Mouse (Mus musculus) heart, embryonic 11.5 days (tissue): Measurements from ENCODE around the gene Ccdc6. TPM values are rescaled to one million over a fixed set of nuclear protein-coding genes. Genes with fewer than 3 reads are reported as not detected.
A peak's percentile ranks its signal among the peaks of the same experiment; 100 is the strongest.

ENCODE experiments used
- ATAC-seq: fragments of 200-750 bp; cut with Nextera tagmentation; replicated peaks from 2 replicates; pipeline ENCODE4 v1.8.0; 2017; ENCODE audit warnings: moderate library complexity; ENCODE audit not compliant: insufficient number of reproducible peaks, low FRiP score, low TSS enrichment
- H3K27ac ChIP-seq: fragments of 300-500 bp; sonication (generic); 2 replicates; pipeline ENCODE4 v1.5.1; 2014; ENCODE audit warnings: mild to moderate bottlenecking, low read depth, low read length
- H3K27me3 ChIP-seq: fragments of 300-500 bp; sonication (generic); 2 replicates; pipeline ENCODE4 v1.6.1; 2014; ENCODE audit warnings: mild to moderate bottlenecking, low read length, mixed read lengths; ENCODE audit not compliant: control insufficient read depth, insufficient read depth
- H3K36me3 ChIP-seq: fragments of 300-500 bp; sonication (generic); 2 replicates; pipeline ENCODE4 v1.6.1; 2014; ENCODE audit warnings: mild to moderate bottlenecking, low read length, moderate library complexity, mixed read lengths; ENCODE audit not compliant: control insufficient read depth, insufficient read depth
- H3K4me1 ChIP-seq: fragments of 300-500 bp; sonication (generic); 2 replicates; pipeline ENCODE4 v1.6.1; 2014; ENCODE audit warnings: low read length; ENCODE audit not compliant: control insufficient read depth, insufficient read depth
- H3K4me2 ChIP-seq: fragments of 300-500 bp; sonication (generic); 2 replicates; pipeline ENCODE4 v1.6.1; 2014; ENCODE audit warnings: mild to moderate bottlenecking, moderate library complexity
- H3K4me3 ChIP-seq: fragments of 300-500 bp; sonication (generic); 2 replicates; pipeline ENCODE4 v1.5.1; 2014; ENCODE audit warnings: low read depth, low read length
- H3K9ac ChIP-seq: fragments of 300-500 bp; sonication (generic); 2 replicates; pipeline ENCODE4 v1.6.1; 2014; ENCODE audit warnings: mild to moderate bottlenecking, low read depth, low read length, moderate library complexity
- H3K9me3 ChIP-seq: fragments of 300-500 bp; sonication (generic); replicated peaks from 2 replicates; pipeline ENCODE4 v1.6.1; 2016; ENCODE audit warnings: low read length; ENCODE audit not compliant: control insufficient read depth
- WGBS: fragments of 180-500 bp; shearing (Covaris S2); extraction: QIAGEN DNeasy Blood & Tissue Kit; methylation state at CpG from one replicate; pipeline ENCODE4 v1.1.7; 2014; ENCODE audit not compliant: insufficient replicate concordance; 5-methylcytosine and 5-hydroxymethylcytosine counted together
- polyA plus RNA-seq: library from polyadenylated mRNA; unstranded; fragments of >200 nt; fragmentation: Nextera tagmentation; extraction: Ambion mirVana; gene quantifications from 2 replicates; pipeline ENCODE4 v1.2.1, GENCODE M21; 2014

Gene Ccdc6
- polyA plus RNA-seq: 18.5 and 23.0 TPM in 2 replicates

- peak within 1 kb of the TSS; percentile 88 for H3K27ac ChIP-seq
- no peaks in the 10 kb centered on the region for H3K36me3 ChIP-seq
- ATAC-seq: peak; percentile 77
- peaks cover 25% of the 10 kb centered on the region for H3K4me1 ChIP-seq
- peak within 1 kb of the TSS; percentile 98 for H3K4me3 ChIP-seq
- no peaks in the 10 kb centered on the region for H3K27me3 ChIP-seq
- peak within 1 kb of the TSS; percentile 68 for H3K4me2 ChIP-seq
- H3K9ac ChIP-seq: peak within 1 kb of the TSS; percentile 98
- no peaks in the 10 kb centered on the region for H3K9me3 ChIP-seq
- WGBS: 1% methylated on average over 53 of the region's 77 CpGs
Observed at GRCm38 (mm10) chr10:70096366-70097188, at the start of gene Ccdc6. Ccdc6 (plus strand) TSS chr10:70097121.

GRCm38 (mm10) chr10:70049771-70050170 lies 47.1 kb upstream of the Ccdc6 start:
- Histone ChIP-seq H3K4me2 (no peak overlapping the region), H3K27ac (no peak overlapping the region), H3K27me3 (no peaks in the 10 kb centered on the region), H3K9ac (no peak overlapping the region), H3K4me3 (no peak overlapping the region), H3K4me1 (no peaks in the 10 kb centered on the region), H3K36me3 (no peaks in the 10 kb centered on the region), H3K9me3 (0 out of 2 replicates have a peak, but pooled peaks cover 4% of the 10 kb centered on the region)
- no peak for ATAC-seq
- 73% methylated on average over 7 of the region's 7 CpGs for WGBS

- Histone ChIP-seq H3K4me3 (no peak overlapping the region), H3K27ac (no peak overlapping the region), H3K4me1 (peaks cover 5% of the 10 kb centered on the region; the same call in 1 of the 2 replicates), H3K36me3 (no peaks in the 10 kb centered on the region), H3K9ac (no peak overlapping the region), H3K27me3 (no peaks in the 10 kb centered on the region), H3K9me3 (0 out of 2 replicates have a peak, but pooled peaks cover 4% of the 10 kb centered on the region), H3K4me2 (no peak overlapping the region)
- no peak for ATAC-seq
- WGBS: 95% methylated on average over 2 of the region's 2 CpGs
Observed at GRCm38 (mm10) chr10:70055291-70055690, 41.6 kb upstream of the Ccdc6 start.

- Histone ChIP-seq H3K36me3 (no peaks in the 10 kb centered on the region), H3K4me3 (no peak overlapping the region), H3K9me3 (0 out of 2 replicates have a peak, but pooled peaks cover 4% of the 10 kb centered on the region), H3K27ac (peak overlapping the region; percentile 75), H3K27me3 (no peaks in the 10 kb centered on the region), H3K4me2 (no peak overlapping the region), H3K9ac (no peak overlapping the region), H3K4me1 (peaks cover 5% of the 10 kb centered on the region; the same call in 1 of the 2 replicates)
- 36% methylated on average over 3 of the region's 3 CpGs for WGBS
- peak; percentile 46; the same call in 1 of the 2 replicates for ATAC-seq
Observed at GRCm38 (mm10) chr10:70057064-70057463, 39.9 kb upstream of the Ccdc6 start.

GRCm38 (mm10) chr10:70060021-70060688 lies 36.8 kb upstream of the Ccdc6 start:
- no peak for ATAC-seq
- 72% methylated on average over 19 of the region's 19 CpGs for WGBS
- H3K9me3 ChIP-seq: 0 out of 2 replicates have a peak, but pooled peaks cover 3% of the 10 kb centered on the region

GRCm38 (mm10) chr10:70060689-70061081 lies 36.2 kb upstream of the Ccdc6 start:
- Histone ChIP-seq H3K27ac (no peak overlapping the region), H3K27me3 (no peaks in the 10 kb centered on the region), H3K9me3 (0 out of 2 replicates have a peak, but pooled peaks cover 3% of the 10 kb centered on the region), H3K4me2 (peak overlapping the region; percentile 17; the same call in 1 of the 2 replicates), H3K36me3 (no peaks in the 10 kb centered on the region), H3K9ac (no peak overlapping the region), H3K4me1 (peaks cover 5% of the 10 kb centered on the region; the same call in 1 of the 2 replicates), H3K4me3 (no peak overlapping the region)
- ATAC-seq: no peak
- WGBS: 30% methylated on average over 10 of the region's 10 CpGs

More at GRCm38 (mm10) chr10:70060021-70060688, 36.8 kb upstream of the Ccdc6 start:
- Histone ChIP-seq H3K36me3 (no peaks in the 10 kb centered on the region), H3K4me1 (peaks cover 5% of the 10 kb centered on the region; the same call in 1 of the 2 replicates), H3K27ac (no peak overlapping the region), H3K4me2 (no peak overlapping the region), H3K4me3 (no peak overlapping the region), H3K9ac (no peak overlapping the region), H3K27me3 (no peaks in the 10 kb centered on the region)

GRCm38 (mm10) chr10:70063881-70064555 lies 32.9 kb upstream of the Ccdc6 start:
- no peaks in the 10 kb centered on the region for H3K27me3 ChIP-seq

GRCm38 (mm10) chr10:70065191-70065590 lies 31.7 kb upstream of the Ccdc6 start:
- Histone ChIP-seq H3K4me1 (no peaks in the 10 kb centered on the region), H3K9ac (no peak overlapping the region), H3K36me3 (no peaks in the 10 kb centered on the region), H3K4me3 (no peak overlapping the region), H3K9me3 (0 out of 2 replicates have a peak, but pooled peaks cover 3% of the 10 kb centered on the region), H3K27ac (no peak overlapping the region), H3K27me3 (no peaks in the 10 kb centered on the region), H3K4me2 (no peak overlapping the region)
- 82% methylated on average over 3 of the region's 3 CpGs for WGBS
- ATAC-seq: no peak

More at GRCm38 (mm10) chr10:70063881-70064555, 32.9 kb upstream of the Ccdc6 start:
- ATAC-seq: no peak
- no peak overlapping the region for H3K27ac ChIP-seq
- 90% methylated on average over 6 of the region's 6 CpGs for WGBS
- H3K9me3 ChIP-seq: 0 out of 2 replicates have a peak, but pooled peaks cover 3% of the 10 kb centered on the region
- H3K4me2 ChIP-seq: no peak overlapping the region
- no peak overlapping the region for H3K9ac ChIP-seq
- H3K4me1 ChIP-seq: no peaks in the 10 kb centered on the region
- H3K36me3 ChIP-seq: no peaks in the 10 kb centered on the region
- H3K4me3 ChIP-seq: no peak overlapping the region
